Mouse (Mus musculus): ENCODE data around the gene Car15. TPM values are rescaled to one million over a fixed set of nuclear protein-coding genes. Genes with fewer than 3 reads are reported as not detected.

Car15 gene
- 0.66 TPM for polyA plus RNA-seq (2012; fragmentation: generic; extraction: Trizol)
- long read RNA-seq, experiment 1: 0 reads
- long read RNA-seq, experiment 2: 0 reads

GRCm38 (mm10) chr16:17838051-17838450 lies at the start of gene Car15:
Gene Car15 (minus strand): TSS chr16:17838364.
- Histone ChIP-seq H3K79me2 (ENCODE audit: control insufficient read depth, insufficient read depth) (no peaks in the 10 kb centered on the region), H3ac (ENCODE audit: control insufficient read depth, insufficient read length, low read depth) (no peak within 1 kb of the TSS), H3K36me3 (ENCODE audit: control insufficient read depth, insufficient read depth) (peaks cover 15% of the 10 kb centered on the region), H3K79me3 (ENCODE audit: low read depth) (no peaks in the 10 kb centered on the region), H3K27me3 (ENCODE audit: control insufficient read depth, insufficient read depth, insufficient read length) (peaks cover 36% of the 10 kb centered on the region), H3K4me3 (ENCODE audit: insufficient read depth, poor library complexity, severe bottlenecking) (no peak within 1 kb of the TSS)
- TF ChIP-seq USF1 (IDR thresholded peaks at IDR 0.05; ENCODE audit: low read depth): no peak
- TF ChIP-seq MYOG (IDR thresholded peaks at IDR 0.05; ENCODE audit: control insufficient read depth, extremely low read depth, insufficient read length): no peak
- no peak for TF ChIP-seq FOSL1 (IDR thresholded peaks at IDR 0.05; ENCODE audit: insufficient read depth, low read length, poor library complexity, severe bottlenecking)
- no peak for TF ChIP-seq MAX (IDR thresholded peaks at IDR 0.05)
- TF ChIP-seq MYOD1 (IDR thresholded peaks at IDR 0.05; ENCODE audit: control insufficient read depth, insufficient read length, low read depth): no peak
- no peak for TF ChIP-seq CTCF (IDR thresholded peaks at IDR 0.05; ENCODE audit: control insufficient read depth, insufficient read depth, insufficient read length)
- TF ChIP-seq CEBPB (IDR thresholded peaks at IDR 0.05; ENCODE audit: low read depth): no peak

- TF ChIP-seq FOSL1 (IDR thresholded peaks at IDR 0.05; ENCODE audit: insufficient read depth, low read length, poor library complexity, severe bottlenecking) (no peak), MYOG (IDR thresholded peaks at IDR 0.05; ENCODE audit: control insufficient read depth, extremely low read depth, insufficient read length) (no peak), CEBPB (IDR thresholded peaks at IDR 0.05; ENCODE audit: low read depth) (no peak), MYOD1 (IDR thresholded peaks at IDR 0.05; ENCODE audit: control insufficient read depth, insufficient read length, low read depth) (no peak), USF1 (IDR thresholded peaks at IDR 0.05; ENCODE audit: low read depth) (no peak), CTCF (IDR thresholded peaks at IDR 0.05; ENCODE audit: control insufficient read depth, insufficient read depth, insufficient read length) (no peak), MAX (IDR thresholded peaks at IDR 0.05) (no peak)
These were observed 46.0 kb upstream of the Car15 start for GRCm38 (mm10) chr16:17884116-17884515.

GRCm38 (mm10) chr16:17882196-17882595 lies 44.0 kb upstream of the Car15 start:
- H3K36me3 ChIP-seq (ENCODE audit: control insufficient read depth, insufficient read depth): peaks cover 22% of the 10 kb centered on the region
- no peak overlapping the region for H3K4me3 ChIP-seq (ENCODE audit: insufficient read depth, poor library complexity, severe bottlenecking)
- peaks cover 100% of the 10 kb centered on the region for H3K79me2 ChIP-seq (ENCODE audit: control insufficient read depth, insufficient read depth)
- no peaks in the 10 kb centered on the region for H3K27me3 ChIP-seq (ENCODE audit: control insufficient read depth, insufficient read depth, insufficient read length)
- TF ChIP-seq USF1 (IDR thresholded peaks at IDR 0.05; ENCODE audit: low read depth) (no peak), MAX (IDR thresholded peaks at IDR 0.05) (no peak), CEBPB (IDR thresholded peaks at IDR 0.05; ENCODE audit: low read depth) (no peak), CTCF (IDR thresholded peaks at IDR 0.05; ENCODE audit: control insufficient read depth, insufficient read depth, insufficient read length) (no peak), MYOD1 (IDR thresholded peaks at IDR 0.05; ENCODE audit: control insufficient read depth, insufficient read length, low read depth) (no peak), FOSL1 (IDR thresholded peaks at IDR 0.05; ENCODE audit: insufficient read depth, low read length, poor library complexity, severe bottlenecking) (no peak), MYOG (IDR thresholded peaks at IDR 0.05; ENCODE audit: control insufficient read depth, extremely low read depth, insufficient read length) (no peak)
- peaks cover 95% of the 10 kb centered on the region for H3K79me3 ChIP-seq (ENCODE audit: low read depth)
- no peak overlapping the region for H3ac ChIP-seq (ENCODE audit: control insufficient read depth, insufficient read length, low read depth)

More at GRCm38 (mm10) chr16:17884116-17884515, 46.0 kb upstream of the Car15 start:
- H3ac ChIP-seq (ENCODE audit: control insufficient read depth, insufficient read length, low read depth): no peak overlapping the region
- H3K36me3 ChIP-seq (ENCODE audit: control insufficient read depth, insufficient read depth): peaks cover 16% of the 10 kb centered on the region
- no peaks in the 10 kb centered on the region for H3K27me3 ChIP-seq (ENCODE audit: control insufficient read depth, insufficient read depth, insufficient read length)
- peaks cover 78% of the 10 kb centered on the region for H3K79me3 ChIP-seq (ENCODE audit: low read depth)
- H3K79me2 ChIP-seq (ENCODE audit: control insufficient read depth, insufficient read depth): peaks cover 99% of the 10 kb centered on the region
- H3K4me3 ChIP-seq (ENCODE audit: insufficient read depth, poor library complexity, severe bottlenecking): no peak overlapping the region

GRCm38 (mm10) chr16:17879571-17879970 lies 41.4 kb upstream of the Car15 start:
- no peak overlapping the region for H3ac ChIP-seq (ENCODE audit: control insufficient read depth, insufficient read length, low read depth)
- peaks cover 88% of the 10 kb centered on the region for H3K79me3 ChIP-seq (ENCODE audit: low read depth)
- H3K36me3 ChIP-seq (ENCODE audit: control insufficient read depth, insufficient read depth): peaks cover 28% of the 10 kb centered on the region
- peaks cover 100% of the 10 kb centered on the region for H3K79me2 ChIP-seq (ENCODE audit: control insufficient read depth, insufficient read depth)
- H3K4me3 ChIP-seq (ENCODE audit: insufficient read depth, poor library complexity, severe bottlenecking): no peak overlapping the region
- no peaks in the 10 kb centered on the region for H3K27me3 ChIP-seq (ENCODE audit: control insufficient read depth, insufficient read depth, insufficient read length)
- TF ChIP-seq FOSL1 (IDR thresholded peaks at IDR 0.05; ENCODE audit: insufficient read depth, low read length, poor library complexity, severe bottlenecking): no peak
- no peak for TF ChIP-seq USF1 (IDR thresholded peaks at IDR 0.05; ENCODE audit: low read depth)
- TF ChIP-seq MYOG (IDR thresholded peaks at IDR 0.05; ENCODE audit: control insufficient read depth, extremely low read depth, insufficient read length): no peak
- TF ChIP-seq CTCF (IDR thresholded peaks at IDR 0.05; ENCODE audit: control insufficient read depth, insufficient read depth, insufficient read length): no peak
- no peak for TF ChIP-seq CEBPB (IDR thresholded peaks at IDR 0.05; ENCODE audit: low read depth)

GRCm38 (mm10) chr16:17876096-17876495 lies 37.9 kb upstream of the Car15 start:
- Histone ChIP-seq H3K4me3 (ENCODE audit: insufficient read depth, poor library complexity, severe bottlenecking) (no peak overlapping the region), H3K36me3 (ENCODE audit: control insufficient read depth, insufficient read depth) (peaks cover 17% of the 10 kb centered on the region)

More at GRCm38 (mm10) chr16:17876096-17876495, 37.9 kb upstream of the Car15 start:
- H3ac ChIP-seq (ENCODE audit: control insufficient read depth, insufficient read length, low read depth): no peak overlapping the region
- peaks cover 87% of the 10 kb centered on the region for H3K79me2 ChIP-seq (ENCODE audit: control insufficient read depth, insufficient read depth)
- H3K79me3 ChIP-seq (ENCODE audit: low read depth): peaks cover 67% of the 10 kb centered on the region
- H3K27me3 ChIP-seq (ENCODE audit: control insufficient read depth, insufficient read depth, insufficient read length): no peaks in the 10 kb centered on the region
- TF ChIP-seq MYOD1 (IDR thresholded peaks at IDR 0.05; ENCODE audit: control insufficient read depth, insufficient read length, low read depth): no peak
- no peak for TF ChIP-seq MYOG (IDR thresholded peaks at IDR 0.05; ENCODE audit: control insufficient read depth, extremely low read depth, insufficient read length)
- no peak for TF ChIP-seq MAX (IDR thresholded peaks at IDR 0.05)
- no peak for TF ChIP-seq CEBPB (IDR thresholded peaks at IDR 0.05; ENCODE audit: low read depth)
- TF ChIP-seq USF1 (IDR thresholded peaks at IDR 0.05; ENCODE audit: low read depth): no peak
- no peak for TF ChIP-seq FOSL1 (IDR thresholded peaks at IDR 0.05; ENCODE audit: insufficient read depth, low read length, poor library complexity, severe bottlenecking)
- no peak for TF ChIP-seq CTCF (IDR thresholded peaks at IDR 0.05; ENCODE audit: control insufficient read depth, insufficient read depth, insufficient read length)

Data from C2C12 (cell line).